Mouse (Mus musculus): ENCODE results near the gene Nfkbid.

DNA sequence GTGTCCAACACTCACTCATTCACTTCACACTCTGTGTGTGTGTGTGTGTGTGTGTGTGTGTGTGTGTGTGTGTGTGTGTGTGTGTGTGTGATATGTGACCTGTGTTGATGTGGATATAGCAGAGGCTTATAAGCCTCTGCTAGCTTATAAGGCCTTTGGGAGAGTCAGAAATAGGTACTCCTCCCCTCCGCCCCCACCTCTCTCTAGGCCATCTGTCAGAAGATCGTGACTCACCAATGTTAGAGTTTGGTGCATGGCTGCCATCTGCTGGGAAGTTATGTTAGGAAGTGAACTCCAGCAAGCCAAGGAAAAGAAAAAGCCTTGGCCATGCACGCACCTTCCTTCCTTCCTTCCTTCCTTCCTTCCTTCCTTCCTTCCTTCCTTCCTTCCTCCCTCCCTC lies 10.3 kb downstream of the Nfkbid start:
- TF ChIP-seq CTCF (IDR thresholded peaks at IDR 0.05; ENCODE audit: low read depth) (peak; percentile 73), EP300 (IDR thresholded peaks at IDR 0.05; ENCODE audit: low read depth) (no peak)
